Mouse (Mus musculus) layer of hippocampus, adult 2 months (tissue): ENCODE measurements around the gene Eml5. TPM values are rescaled to one million over a fixed set of nuclear protein-coding genes. Genes with fewer than 3 reads are reported as not detected.

Experiments
- DNase-seq, 2 experiments: peaks; one replicate each; pipeline ENCODE4 v3.0.0; 2022; ENCODE audit warnings: low spot score in 2 of 2
- H3K27ac ChIP-seq: fragments of 200-600 bp; 2 replicates; pipeline ENCODE4 v1.8.1; 2022
- H3K4me3 ChIP-seq: fragments of 200-600 bp; 2 replicates; pipeline ENCODE4 v1.8.1; 2022; ENCODE audit warnings: mild to moderate bottlenecking
- CTCF ChIP-seq: fragments of 200-600 bp; conservative IDR thresholded peaks from 2 replicates; pipeline ENCODE4 v1.8.1; 2022; ENCODE audit warnings: antibody characterized with exemption, mild to moderate bottlenecking, moderate library complexity
- total RNA-seq, 2 experiments: library from RNA; stranded (reverse); gene quantifications; 2 replicates each; pipeline ENCODE4 v1.2.3; 2021

The Eml5 gene
- total RNA-seq, 2 experiments from 2014 or later: 83.5 to 109 TPM

DNA sequence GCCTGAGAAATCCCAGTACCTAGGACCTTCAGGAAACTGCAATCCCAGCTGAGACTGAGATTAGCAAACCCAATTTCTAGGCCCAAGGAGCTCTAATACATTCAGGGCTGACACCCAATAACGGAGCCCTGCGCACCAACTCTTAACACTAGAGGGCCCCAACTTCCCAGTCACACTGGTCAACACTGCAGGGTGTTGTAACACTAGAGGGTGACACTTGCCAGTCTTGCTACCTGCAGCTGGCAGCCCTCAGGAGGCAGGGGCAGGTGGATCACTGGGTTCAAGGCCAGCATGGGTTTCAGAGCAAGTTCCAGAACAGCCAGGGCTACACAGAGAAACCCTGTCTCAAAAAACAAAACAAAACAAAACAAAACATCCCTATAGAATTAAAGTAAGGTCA lies 155.2 kb downstream of the Eml5 start:
- DNase-seq: peak in 1 of 2 experiments; percentile 28
- peak; percentile 47 for TF ChIP-seq CTCF
- no peak overlapping the region for H3K4me3 ChIP-seq
- H3K27ac ChIP-seq: 0 out of 2 replicates have a peak overlapping the region, but pooled peaks have one; percentile 40

DNA sequence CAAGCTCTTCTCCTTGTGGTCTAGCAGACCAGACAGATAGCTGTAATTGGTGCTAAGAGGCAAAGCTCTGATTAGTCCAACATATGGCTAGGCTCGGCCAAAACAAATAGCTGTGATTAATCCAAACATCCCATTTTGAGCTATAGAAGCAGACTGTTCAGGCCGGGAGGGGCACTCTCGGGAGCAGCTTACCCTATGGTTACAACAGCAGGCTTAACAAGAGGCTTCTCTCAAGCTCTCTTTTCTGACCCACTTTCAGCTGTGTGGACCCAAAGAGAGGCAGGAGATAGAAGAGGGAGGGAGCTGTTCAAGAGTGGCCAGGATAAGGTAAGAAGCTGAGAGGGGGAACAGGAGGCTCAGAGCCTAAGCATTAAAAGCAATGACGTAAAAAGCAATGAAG lies 155.7 kb downstream of the Eml5 start:
- TF ChIP-seq CTCF: no peak
- Histone ChIP-seq H3K27ac (no peak overlapping the region), H3K4me3 (no peak overlapping the region)
- no peak for DNase-seq

DNA sequence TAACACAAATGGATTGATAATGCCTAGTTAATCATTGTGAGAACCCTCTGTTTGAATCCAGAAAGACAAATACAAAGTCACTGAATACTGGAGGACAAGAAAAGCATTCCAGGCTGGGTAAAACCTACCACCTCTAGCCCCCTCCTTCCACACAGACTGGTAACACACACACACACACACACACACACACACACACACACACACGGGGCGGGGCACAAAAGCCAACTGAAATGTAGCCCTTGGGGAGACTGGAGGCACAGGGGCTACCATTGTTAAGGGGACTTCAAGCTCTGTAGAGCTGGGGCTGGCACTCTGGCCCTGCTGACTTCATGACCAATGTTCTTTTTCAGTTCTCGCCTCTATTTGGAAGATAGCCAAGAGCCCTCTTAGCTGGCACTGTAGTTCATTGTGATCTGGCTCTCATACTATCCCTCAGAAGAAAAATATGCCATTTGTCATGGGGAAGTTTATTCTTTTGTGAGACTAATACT lies 160.2 kb downstream of the Eml5 start:
- no peak for TF ChIP-seq CTCF

DNA sequence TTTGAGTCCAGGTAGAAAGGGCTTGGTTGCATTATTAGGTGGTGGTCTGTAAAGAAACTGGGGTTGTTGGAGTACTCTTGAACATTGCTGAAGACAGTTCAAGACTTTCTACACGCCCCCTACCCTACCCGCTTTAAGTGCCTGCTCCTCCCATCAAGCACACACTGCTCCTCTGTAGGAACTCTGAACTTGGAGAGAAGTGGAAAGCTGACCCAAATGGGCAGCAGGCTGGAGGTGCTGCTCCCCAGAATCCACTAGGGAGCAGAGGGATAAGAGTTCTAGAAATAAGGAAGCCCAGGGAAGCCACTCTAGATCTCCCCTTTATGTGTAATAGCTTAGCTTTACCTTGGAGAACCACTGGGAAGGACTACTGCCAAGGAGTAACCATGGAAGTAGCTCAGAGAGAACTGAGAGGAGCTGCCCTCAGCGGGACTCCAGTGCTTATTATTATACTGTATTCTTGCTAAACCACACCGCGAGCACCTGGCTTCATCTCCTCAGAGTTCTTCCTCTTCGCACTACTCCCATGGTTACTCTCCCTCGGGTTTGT lies 163.4 kb downstream of the Eml5 start:
- H3K27ac ChIP-seq: peak overlapping the region; percentile 65
- no peak for TF ChIP-seq CTCF
- peak overlapping the region; percentile 61 for H3K4me3 ChIP-seq
- DNase-seq: no peak

More for the DNA sequence above, 160.2 kb downstream of the Eml5 start:
- H3K27ac ChIP-seq: no peak overlapping the region
- no peak overlapping the region for H3K4me3 ChIP-seq
- DNase-seq: no peak

DNA sequence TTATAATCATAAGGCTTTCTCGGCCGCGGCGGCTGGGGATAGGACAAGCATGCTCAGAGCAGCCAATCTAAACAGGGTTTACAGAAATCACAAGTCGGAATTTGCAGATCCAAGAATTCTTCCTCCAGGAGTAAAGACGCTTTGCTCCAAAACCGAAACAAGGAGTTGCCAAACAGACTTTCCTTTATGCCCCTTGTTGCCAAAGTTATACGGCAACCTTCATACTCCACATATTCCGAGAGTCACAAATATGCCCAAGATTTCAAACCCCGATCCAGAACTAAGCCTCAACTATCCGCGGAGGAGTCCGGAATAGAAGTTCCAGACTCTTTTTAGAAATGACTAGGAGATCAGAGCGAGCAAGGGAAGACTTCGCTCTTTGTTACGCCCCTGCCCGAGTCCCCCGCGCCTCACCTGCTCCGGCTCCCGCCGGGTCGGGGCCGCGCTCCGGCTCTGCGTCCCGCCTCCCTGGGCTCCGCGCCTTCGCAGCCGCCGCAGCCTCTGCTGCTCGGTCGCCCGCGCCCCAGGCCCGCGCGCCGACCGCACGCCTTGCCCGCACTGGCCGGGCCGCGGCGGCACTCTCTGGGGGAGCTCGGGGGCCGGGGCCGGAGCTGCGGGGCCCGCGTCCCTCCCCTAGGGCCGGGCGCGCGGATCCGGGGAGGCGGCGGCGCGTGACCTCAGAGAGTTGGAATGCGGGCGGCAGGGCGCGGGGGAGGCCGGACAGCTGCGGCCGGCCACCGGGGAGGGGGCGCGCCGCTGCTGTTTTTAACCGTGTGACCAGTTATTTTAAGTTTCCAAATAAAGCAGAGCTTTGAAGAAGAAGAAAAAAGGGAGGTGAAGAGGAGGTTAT lies 164.1 kb downstream of the Eml5 start, which contains the start of gene Ptpn21:
Gene Ptpn21, minus strand, starts transcription at position 455 of the 850 bp plus-strand sequence.
- peak in 1 of 2 experiments; percentile 25 for DNase-seq
- TF ChIP-seq CTCF: no peak
- Histone ChIP-seq H3K4me3 (peak within 1 kb of the TSS; percentile 61), H3K27ac (peak within 1 kb of the TSS; percentile 65)

Other genes with a start within 250 kb of the Eml5 start
- gene Ptpn21, start 164.1 kb downstream of the Eml5 start, total RNA-seq: 1 to 10 TPM; 6.9 to 9.0 TPM
- gene Zc3h14, start 154.5 kb downstream of the Eml5 start, total RNA-seq: 100 to 1,000 TPM; 100 to 101 TPM
- 10 to 100 TPM; 43.7 to 59.0 TPM for gene Ttc8, start 19.1 kb upstream of the Eml5 start, total RNA-seq